Mouse (Mus musculus): ENCODE data around the gene Gbf1. TPM values are rescaled to one million over a fixed set of nuclear protein-coding genes. Genes with fewer than 3 reads are reported as not detected.
A peak's percentile ranks its signal among the peaks of the same experiment; 100 is the strongest.

Gbf1 gene
- polyA plus RNA-seq, 1 experiment = 61.8 TPM

DNA sequence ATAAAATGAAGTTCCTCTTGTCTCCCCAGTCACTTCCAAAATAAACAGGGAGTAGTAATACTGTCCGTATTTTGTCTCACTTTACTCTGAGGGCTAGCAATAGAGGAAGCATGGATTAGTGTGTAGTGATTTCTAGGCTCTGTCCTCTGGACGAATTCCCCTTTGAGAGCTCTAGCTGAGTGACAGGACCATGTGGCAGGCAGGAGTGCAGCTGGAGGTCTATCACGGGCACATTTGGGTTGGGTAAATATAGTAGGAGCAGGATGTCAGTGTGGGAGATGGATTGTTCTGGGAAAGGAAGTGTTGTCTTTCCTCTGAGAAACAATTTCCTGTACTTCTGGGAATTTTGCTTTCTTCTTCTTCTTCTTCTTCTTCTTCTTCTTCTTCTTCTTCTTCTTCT, 34.3 kb downstream of the Gbf1 start:
- Histone ChIP-seq H3K4me3 (no peak overlapping the region), H3K27me3 (ENCODE audit: control insufficient read depth, insufficient read depth, insufficient read length) (no peaks in the 10 kb centered on the region), H3ac (ENCODE audit: control insufficient read depth, insufficient read length) (no peak overlapping the region), H3K79me2 (ENCODE audit: control insufficient read depth, insufficient read depth) (peaks cover 57% of the 10 kb centered on the region), H3K36me3 (ENCODE audit: control insufficient read depth, insufficient read depth) (no peaks in the 10 kb centered on the region), H3K4me2 (ENCODE audit: low read depth) (peak overlapping the region; percentile 63)
- TF ChIP-seq MAX (IDR thresholded peaks at IDR 0.05; ENCODE audit: low read depth) = no peak
- TF ChIP-seq MYOG (IDR thresholded peaks at IDR 0.05; ENCODE audit: control insufficient read depth in 1 of 3, insufficient read depth in 1 of 3, insufficient read length in 2 of 3, low read depth in 2 of 3) = peak in 2 of 3 experiments; percentile 77 to 80
- TF ChIP-seq REST (IDR thresholded peaks at IDR 0.05; ENCODE audit: insufficient read depth, insufficient read length) = no peak
- no peak for TF ChIP-seq CEBPB (IDR thresholded peaks at IDR 0.05; ENCODE audit: insufficient read depth, poor library complexity, severe bottlenecking)
- peak; percentile 96 for TF ChIP-seq TCF12 (IDR thresholded peaks at IDR 0.05; ENCODE audit: insufficient read depth, poor library complexity, severe bottlenecking)
- TF ChIP-seq E2F4 (IDR thresholded peaks at IDR 0.05; ENCODE audit: insufficient read depth) = no peak
- no peak for TF ChIP-seq USF1 (IDR thresholded peaks at IDR 0.05; ENCODE audit: low read depth)
- peak; percentile 91 for TF ChIP-seq TCF3 (IDR thresholded peaks at IDR 0.05; ENCODE audit: insufficient read length, low read depth)
- no peak for TF ChIP-seq POLR2AphosphoS2 (IDR thresholded peaks at IDR 0.05; ENCODE audit: insufficient read length, low read depth)
- TF ChIP-seq SRF (IDR thresholded peaks at IDR 0.05; ENCODE audit: control insufficient read depth, insufficient read length, low read depth) = no peak
- no peak for TF ChIP-seq POLR2A (IDR thresholded peaks at IDR 0.05; ENCODE audit: insufficient read length, low read depth)
- TF ChIP-seq MYOD1 (IDR thresholded peaks at IDR 0.05; ENCODE audit: control insufficient read depth in 1 of 3, insufficient read length in 2 of 3, low read depth in 2 of 3) = peak; percentile 98 to 100 (median 99)

DNA sequence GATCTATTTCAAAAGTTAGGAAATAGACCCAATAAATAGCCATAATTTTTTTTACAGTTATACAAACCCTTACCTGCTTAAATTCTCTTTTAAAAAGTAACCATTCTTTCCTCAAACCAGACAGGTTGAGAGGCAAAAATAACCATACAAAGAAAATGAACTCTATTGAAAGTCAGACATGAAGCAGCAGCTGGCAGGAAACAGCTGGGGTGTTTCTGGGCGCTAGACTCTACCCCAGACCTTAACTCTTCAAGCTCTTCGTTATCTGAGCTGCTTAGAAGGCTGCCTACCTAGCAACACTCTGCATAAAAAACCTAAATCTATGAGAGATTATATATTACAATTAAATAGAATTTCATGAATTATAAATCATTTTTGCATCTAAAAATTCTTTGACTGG, 34.9 kb downstream of the Gbf1 start:
- Histone ChIP-seq H3K36me3 (ENCODE audit: control insufficient read depth, insufficient read depth) (no peaks in the 10 kb centered on the region), H3ac (ENCODE audit: control insufficient read depth, insufficient read length) (no peak overlapping the region), H3K27me3 (ENCODE audit: control insufficient read depth, insufficient read depth, insufficient read length) (no peaks in the 10 kb centered on the region), H3K4me2 (ENCODE audit: low read depth) (peak overlapping the region; percentile 63), H3K79me2 (ENCODE audit: control insufficient read depth, insufficient read depth) (peaks cover 54% of the 10 kb centered on the region), H3K4me3 (no peak overlapping the region)
- peak; percentile 86 for TF ChIP-seq TCF12 (IDR thresholded peaks at IDR 0.05; ENCODE audit: insufficient read depth, poor library complexity, severe bottlenecking)
- no peak for TF ChIP-seq POLR2AphosphoS2 (IDR thresholded peaks at IDR 0.05; ENCODE audit: insufficient read length, low read depth)
- no peak for TF ChIP-seq CEBPB (IDR thresholded peaks at IDR 0.05; ENCODE audit: insufficient read depth, poor library complexity, severe bottlenecking)
- peak; percentile 80 to 88 (median 86) for TF ChIP-seq MYOD1 (IDR thresholded peaks at IDR 0.05; ENCODE audit: control insufficient read depth in 1 of 3, insufficient read length in 2 of 3, low read depth in 2 of 3)
- peak in 1 of 3 experiments; percentile 55 for TF ChIP-seq MYOG (IDR thresholded peaks at IDR 0.05; ENCODE audit: control insufficient read depth in 1 of 3, insufficient read depth in 1 of 3, insufficient read length in 2 of 3, low read depth in 2 of 3)
- TF ChIP-seq REST (IDR thresholded peaks at IDR 0.05; ENCODE audit: insufficient read depth, insufficient read length) = no peak

GRCm38 (mm10) chr19:46198293-46198692, 46.0 kb downstream of the Gbf1 start:
- Histone ChIP-seq H3K4me3 (no peak overlapping the region), H3K79me2 (ENCODE audit: control insufficient read depth, insufficient read depth) (peaks cover 79% of the 10 kb centered on the region)
- no peak for TF ChIP-seq TCF12 (IDR thresholded peaks at IDR 0.05; ENCODE audit: insufficient read depth, poor library complexity, severe bottlenecking)
- TF ChIP-seq MYOG (IDR thresholded peaks at IDR 0.05; ENCODE audit: control insufficient read depth in 1 of 3, insufficient read depth in 1 of 3, insufficient read length in 2 of 3, low read depth in 2 of 3) = no peak
- TF ChIP-seq USF1 (IDR thresholded peaks at IDR 0.05; ENCODE audit: low read depth) = no peak
- no peak for TF ChIP-seq POLR2AphosphoS2 (IDR thresholded peaks at IDR 0.05; ENCODE audit: insufficient read length, low read depth)
- TF ChIP-seq SRF (IDR thresholded peaks at IDR 0.05; ENCODE audit: control insufficient read depth, insufficient read length, low read depth) = no peak
- TF ChIP-seq MYOD1 (IDR thresholded peaks at IDR 0.05; ENCODE audit: control insufficient read depth in 1 of 3, insufficient read length in 2 of 3, low read depth in 2 of 3) = no peak
- no peak for TF ChIP-seq REST (IDR thresholded peaks at IDR 0.05; ENCODE audit: insufficient read depth, insufficient read length)
- TF ChIP-seq POLR2A (IDR thresholded peaks at IDR 0.05; ENCODE audit: insufficient read length, low read depth) = no peak

DNA sequence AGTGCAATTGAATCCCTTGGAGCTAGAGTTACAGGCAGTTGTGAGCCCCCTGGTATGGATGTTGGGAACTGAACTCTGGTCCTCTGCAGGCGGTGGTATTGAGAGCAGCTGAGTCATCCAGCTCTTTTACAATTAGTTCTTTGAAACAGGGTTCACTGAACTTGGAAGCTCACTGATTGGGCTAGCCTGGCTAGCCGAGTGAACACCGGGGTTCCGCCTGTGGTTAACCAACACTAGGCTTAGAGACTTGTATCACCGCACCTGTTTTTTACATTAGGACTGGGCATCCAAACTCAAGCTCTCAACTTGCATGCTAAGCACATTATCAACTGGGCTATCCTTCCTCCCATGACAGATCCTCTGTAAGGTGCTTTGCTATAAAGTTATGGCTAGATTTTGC, 46.6 kb downstream of the Gbf1 start:
- H3ac ChIP-seq (ENCODE audit: control insufficient read depth, insufficient read length) = no peak overlapping the region
- no peak for TF ChIP-seq TCF12 (IDR thresholded peaks at IDR 0.05; ENCODE audit: insufficient read depth, poor library complexity, severe bottlenecking)
- TF ChIP-seq MYOD1 (IDR thresholded peaks at IDR 0.05; ENCODE audit: control insufficient read depth in 1 of 3, insufficient read length in 2 of 3, low read depth in 2 of 3) = peak in 2 of 3 experiments; percentile 49 to 54
- TF ChIP-seq MYOG (IDR thresholded peaks at IDR 0.05; ENCODE audit: control insufficient read depth in 1 of 3, insufficient read depth in 1 of 3, insufficient read length in 2 of 3, low read depth in 2 of 3) = no peak
- TF ChIP-seq E2F4 (IDR thresholded peaks at IDR 0.05; ENCODE audit: insufficient read depth) = no peak
- peaks cover 74% of the 10 kb centered on the region for H3K79me2 ChIP-seq (ENCODE audit: control insufficient read depth, insufficient read depth)

More at GRCm38 (mm10) chr19:46198293-46198692, 46.0 kb downstream of the Gbf1 start:
- no peaks in the 10 kb centered on the region for H3K36me3 ChIP-seq (ENCODE audit: control insufficient read depth, insufficient read depth)
- no peak overlapping the region for H3K4me2 ChIP-seq (ENCODE audit: low read depth)
- no peak overlapping the region for H3ac ChIP-seq (ENCODE audit: control insufficient read depth, insufficient read length)
- H3K27me3 ChIP-seq (ENCODE audit: control insufficient read depth, insufficient read depth, insufficient read length) = no peaks in the 10 kb centered on the region

GRCm38 (mm10) chr19:46204166-46204565, 51.9 kb downstream of the Gbf1 start:
- TF ChIP-seq CEBPB (IDR thresholded peaks at IDR 0.05; ENCODE audit: insufficient read depth, poor library complexity, severe bottlenecking) (no peak), POLR2A (IDR thresholded peaks at IDR 0.05; ENCODE audit: insufficient read length, low read depth) (no peak), USF1 (IDR thresholded peaks at IDR 0.05; ENCODE audit: low read depth) (no peak), MYOG (IDR thresholded peaks at IDR 0.05; ENCODE audit: control insufficient read depth in 1 of 3, insufficient read depth in 1 of 3, insufficient read length in 2 of 3, low read depth in 2 of 3) (no peak)
- Histone ChIP-seq H3K36me3 (ENCODE audit: control insufficient read depth, insufficient read depth) (no peaks in the 10 kb centered on the region), H3K79me2 (ENCODE audit: control insufficient read depth, insufficient read depth) (peaks cover 57% of the 10 kb centered on the region), H3K4me3 (no peak overlapping the region), H3K27me3 (ENCODE audit: control insufficient read depth, insufficient read depth, insufficient read length) (no peaks in the 10 kb centered on the region), H3ac (ENCODE audit: control insufficient read depth, insufficient read length) (no peak overlapping the region), H3K4me2 (ENCODE audit: low read depth) (no peak overlapping the region)

More for the DNA sequence above, 46.6 kb downstream of the Gbf1 start:
- H3K4me3 ChIP-seq = no peak overlapping the region
- H3K27me3 ChIP-seq (ENCODE audit: control insufficient read depth, insufficient read depth, insufficient read length) = no peaks in the 10 kb centered on the region
- no peaks in the 10 kb centered on the region for H3K36me3 ChIP-seq (ENCODE audit: control insufficient read depth, insufficient read depth)
- no peak overlapping the region for H3K4me2 ChIP-seq (ENCODE audit: low read depth)
